8 mouse cellular contexts compared by ENCODE assay signal in genomic region chr7:136294445-136294844, GRCm38 (mm10).
DNase-seq lines count a peak whose midpoint lies in the region; ATAC-seq and TF ChIP-seq lines count a peak whose summit lies in the region.
"Had no signal": no experiment of that assay in that cellular context is flagged by ENCODE, and none has a peak within 500 bp of the region (broad histone marks: within the 10 kb centered on the region; RNA-seq: fewer than 3 reads in every experiment).

No protein-coding gene starts in this region.

- no peaks in the 10 kb centered on the region for H3K9me3 ChIP-seq in kidney, embryonic 16.5 days (ENCODE audit: low read length)
- H3K9me3 ChIP-seq in CH12.LX (replicated peaks; ENCODE audit: low read length): no peaks in the 10 kb centered on the region
- H3K9me3 ChIP-seq: neural tube, embryonic 13.5 days had no signal

- H3K27me3 ChIP-seq in kidney, embryonic 16.5 days (ENCODE audit: insufficient read depth, low read length): no peaks in the 10 kb centered on the region
- H3K27me3 ChIP-seq in CH12.LX (replicated peaks): peaks cover 71% of the 10 kb centered on the region
- H3K27me3 ChIP-seq: neural tube, embryonic 13.5 days had no signal

- in situ Hi-C loops in CH12.LX (cut with MboI; ENCODE audit: low pct_ligation_motif_present, low pct_unique_long_range_greater_than_20kb, low sequenced_read_pairs): no loop called here

- H3K27ac ChIP-seq in kidney, embryonic 16.5 days (ENCODE audit: low read length): no peak overlapping the region
- H3K27ac ChIP-seq in CH12.LX (ENCODE audit: insufficient read depth, low read depth): no peak overlapping the region
- H3K27ac ChIP-seq: neural tube, embryonic 13.5 days had no signal

- H3K9ac ChIP-seq in kidney, embryonic 16.5 days (replicated peaks; ENCODE audit: low read length): no peak overlapping the region
- no peak overlapping the region for H3K9ac ChIP-seq in CH12.LX (ENCODE audit: insufficient read depth, low read depth)
- H3K9ac ChIP-seq: neural tube, embryonic 13.5 days had no signal

- dilution Hi-C loops in CH12.LX (cut with MboI; ENCODE audit: extremely low pct_ligation_motif_present, extremely low pct_unique_long_range_greater_than_20kb, low sequenced_read_pairs): no loop called here

- H3K4me3 ChIP-seq in kidney, embryonic 16.5 days (ENCODE audit: low read length): no peak overlapping the region
- no peak overlapping the region for H3K4me3 ChIP-seq in CH12.LX (replicated peaks in 1 of 3; ENCODE audit: low read depth in 2 of 3, low read length in 2 of 3, poor library complexity in 1 of 3)
- H3K4me3 ChIP-seq: neural tube, embryonic 13.5 days had no signal

- WGBS in kidney, embryonic 16.5 days: 43% methylated on average over 4 of the region's 4 CpGs

- TF ChIP-seq RAD21 in CH12.LX (IDR thresholded peaks at IDR 0.05; ENCODE audit: low read depth, low read length): peak; percentile 55

- peaks cover 14% of the 10 kb centered on the region for H3K4me1 ChIP-seq in kidney, embryonic 16.5 days (ENCODE audit: insufficient read depth, low read length)
- no peaks in the 10 kb centered on the region for H3K4me1 ChIP-seq in CH12.LX (ENCODE audit: control insufficient read depth in 1 of 2, insufficient read depth in 2 of 2)

- no peak for TF ChIP-seq POLR2A in CH12.LX (IDR thresholded peaks at IDR 0.05; ENCODE audit: low read depth, low read length)

- no peaks in the 10 kb centered on the region for H3K36me3 ChIP-seq in kidney, embryonic 16.5 days (ENCODE audit: insufficient read depth, low read length)
- no peaks in the 10 kb centered on the region for H3K36me3 ChIP-seq in CH12.LX (replicated peaks in 1 of 2; ENCODE audit: control insufficient read depth in 1 of 2, insufficient read depth in 1 of 2, low read length in 1 of 2)
- H3K36me3 ChIP-seq: neural tube, embryonic 13.5 days had no signal

- peak; percentile 15 for DNase-seq in kidney, adult 18-20 months
- peak; percentile 30 for DNase-seq in CH12.LX (ENCODE audit: extremely low read depth)
- DNase-seq in NIH3T3 (ENCODE audit: low read depth): peak; percentile 8
- peak; percentile 32 to 48 for DNase-seq in kidney, postnatal 25 days
- no peak for DNase-seq in layer of hippocampus, adult 9-10 months (ENCODE audit: low spot score)

- no peak for ATAC-seq in kidney, embryonic 16.5 days (ENCODE audit: low FRiP score, low TSS enrichment)
- ATAC-seq in erythroid progenitor cell, adult 5-6 weeks (replicated peaks; ENCODE audit: low FRiP score, poor library complexity, severe bottlenecking): no peak

- no peak overlapping the region for H3K4me2 ChIP-seq in kidney, embryonic 16.5 days (replicated peaks; ENCODE audit: low read depth, low read length)
- H3K4me2 ChIP-seq in CH12.LX (ENCODE audit: insufficient read depth, low read depth, poor library complexity, severe bottlenecking): no peak overlapping the region
- H3K4me2 ChIP-seq: neural tube, embryonic 13.5 days had no signal

- no peak for TF ChIP-seq EP300 in CH12.LX (IDR thresholded peaks at IDR 0.05; ENCODE audit: low read length)

- peak; percentile 64 to 97 for TF ChIP-seq CTCF in CH12.LX (conservative IDR thresholded peaks at IDR 0.05 in 1 of 2, IDR thresholded peaks at IDR 0.05 in 1 of 2; ENCODE audit: low read depth in 2 of 2, low read length in 2 of 2)

- no peaks in the 10 kb centered on the region for H3K79me2 ChIP-seq in CH12.LX (replicated peaks; ENCODE audit: control insufficient read depth, extremely low read depth, insufficient read depth, poor library complexity, severe bottlenecking)

TF ChIP-seq in CH12.LX, 34 proteins besides CTCF, POLR2A, EP300 and RAD21:
- TF ChIP-seq IRF4 (IDR thresholded peaks at IDR 0.05; ENCODE audit: low read depth, low read length): no peak
- no peak for TF ChIP-seq JUN (IDR thresholded peaks at IDR 0.05; ENCODE audit: insufficient read depth, low read depth, low read length)
- TF ChIP-seq SMC3 (IDR thresholded peaks at IDR 0.05; ENCODE audit: low read depth, low read length): peak; percentile 61
- TF ChIP-seq ZC3H11A (IDR thresholded peaks at IDR 0.05; ENCODE audit: low read depth, low read length): no peak
- no peak for TF ChIP-seq KAT2A (IDR thresholded peaks at IDR 0.05; ENCODE audit: insufficient replicate concordance, low read length)
